Mouse (Mus musculus): ENCODE data around the gene Gm20458. TPM values are rescaled to one million over a fixed set of nuclear protein-coding genes. Genes with fewer than 3 reads are reported as not detected.
A peak's percentile ranks its signal among the peaks of the same experiment; 100 is the strongest.

Gene Gm20458
- polyA plus RNA-seq, 1 experiment from 2014 or later: 5.5 TPM

DNA sequence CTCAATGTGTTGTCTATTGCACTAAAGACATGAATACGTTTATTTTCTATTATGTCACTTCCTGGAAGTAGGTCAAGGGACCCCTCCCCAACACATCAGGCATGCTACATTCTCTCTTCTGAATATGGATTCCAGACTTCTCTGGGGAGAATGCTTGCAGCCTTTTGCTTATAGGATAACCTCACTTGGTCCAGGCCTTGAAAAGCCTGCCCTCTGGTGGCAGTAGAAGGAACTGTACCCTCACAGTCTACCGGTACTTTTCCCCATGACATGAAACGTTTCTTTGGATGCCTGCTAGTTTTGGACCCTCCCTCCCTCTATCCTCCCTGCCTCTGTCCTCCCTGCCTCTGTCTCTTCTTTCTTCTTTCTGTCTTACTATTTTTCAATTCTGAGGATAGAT, 70.4 kb downstream of the Gm20458 start:
- 4% methylated on average over 3 of the region's 3 CpGs for WGBS
- Histone ChIP-seq H3K4me1 (no peaks in the 10 kb centered on the region), H3K4me2 (replicated peaks) (no peak overlapping the region), H3K27ac (no peak overlapping the region), H3K36me3 (no peaks in the 10 kb centered on the region), H3K9me3 (peaks cover 11% of the 10 kb centered on the region; the same call in 1 of the 2 replicates), H3K9ac (no peak overlapping the region), H3K27me3 (no peaks in the 10 kb centered on the region), H3K4me3 (no peak overlapping the region)
- ATAC-seq (ENCODE audit: low FRiP score, low read depth): peak; percentile 70

DNA sequence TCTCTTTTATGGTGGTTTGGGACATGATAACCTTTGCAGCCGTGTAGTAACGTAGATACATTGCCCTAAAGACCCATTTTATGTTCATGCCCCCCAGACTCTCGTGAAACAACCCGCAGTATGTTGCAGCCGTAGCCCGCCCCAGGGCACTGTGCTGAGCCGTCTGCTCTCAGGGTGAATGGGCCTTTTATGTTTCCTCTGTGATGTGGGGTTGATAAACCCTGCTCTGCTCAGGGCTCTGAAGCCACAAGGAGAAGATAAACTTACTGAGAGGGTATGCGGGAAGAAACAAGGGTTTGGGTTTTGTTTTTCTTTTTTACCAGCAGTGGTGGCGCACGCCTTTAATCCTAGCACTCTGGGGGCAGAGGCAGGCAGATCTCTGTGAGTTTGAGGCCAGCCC, 73.5 kb downstream of the Gm20458 start:
- 58% methylated on average over 10 of the region's 10 CpGs for WGBS
- Histone ChIP-seq H3K27ac (no peak overlapping the region), H3K4me1 (no peaks in the 10 kb centered on the region), H3K9ac (no peak overlapping the region), H3K4me3 (no peak overlapping the region), H3K36me3 (no peaks in the 10 kb centered on the region), H3K4me2 (replicated peaks) (no peak overlapping the region), H3K27me3 (no peaks in the 10 kb centered on the region), H3K9me3 (no peaks in the 10 kb centered on the region)
- ATAC-seq (ENCODE audit: low FRiP score, low read depth): no peak

DNA sequence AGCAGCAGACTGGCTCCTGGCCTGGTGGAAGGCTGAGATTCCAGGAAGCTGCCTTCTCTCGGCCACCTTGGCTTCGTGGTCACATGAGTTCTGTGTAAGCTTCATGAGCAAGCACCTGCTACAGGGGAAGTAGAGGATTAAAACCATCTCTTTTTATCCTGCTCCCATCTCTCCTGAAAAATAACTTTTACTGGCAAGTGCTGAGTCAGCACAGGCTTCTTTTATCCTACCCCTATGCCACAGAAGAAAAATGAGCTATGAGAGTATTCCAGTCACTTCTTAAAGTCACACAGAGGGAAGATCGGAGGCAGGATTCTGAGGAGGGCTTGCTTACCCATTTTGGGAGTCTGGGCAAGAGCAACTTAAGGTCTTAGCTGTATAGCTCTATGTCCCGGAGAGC, 76.2 kb downstream of the Gm20458 start:
- Histone ChIP-seq H3K9ac (no peak overlapping the region), H3K36me3 (no peaks in the 10 kb centered on the region), H3K27ac (no peak overlapping the region), H3K4me1 (peaks cover 7% of the 10 kb centered on the region; the same call in 1 of the 2 replicates), H3K4me2 (replicated peaks) (no peak overlapping the region), H3K27me3 (no peaks in the 10 kb centered on the region), H3K9me3 (no peaks in the 10 kb centered on the region), H3K4me3 (no peak overlapping the region)
- no peak for ATAC-seq (ENCODE audit: low FRiP score, low read depth)
- 75% methylated on average over 4 of the region's 4 CpGs for WGBS

Other genes with a start within 250 kb of the Gm20458 start
- not detected in 2 replicates for gene Wfdc15b, start 239.3 kb upstream of the Gm20458 start, polyA plus RNA-seq (2015; fragmentation: Nextera tagmentation; extraction: Ambion mirVana)
- gene Svs2, start 222.5 kb upstream of the Gm20458 start, polyA plus RNA-seq (2015; fragmentation: Nextera tagmentation; extraction: Ambion mirVana): not detected in 2 replicates
- not detected in 2 replicates for gene Svs3b, start 204.3 kb upstream of the Gm20458 start, polyA plus RNA-seq (2015; fragmentation: Nextera tagmentation; extraction: Ambion mirVana)
- not detected in 2 replicates for gene Svs4, start 182.5 kb upstream of the Gm20458 start, polyA plus RNA-seq (2015; fragmentation: Nextera tagmentation; extraction: Ambion mirVana)
- not detected in 2 replicates for gene Svs3a, start 171.7 kb upstream of the Gm20458 start, polyA plus RNA-seq (2015; fragmentation: Nextera tagmentation; extraction: Ambion mirVana)
- gene Svs6, start 144.2 kb upstream of the Gm20458 start, polyA plus RNA-seq (2015; fragmentation: Nextera tagmentation; extraction: Ambion mirVana): not detected in 2 replicates
- not detected in 2 replicates for gene Svs5, start 128.2 kb upstream of the Gm20458 start, polyA plus RNA-seq (2015; fragmentation: Nextera tagmentation; extraction: Ambion mirVana)
- 3.2 and 3.8 TPM in 2 replicates for gene Slpi, start 71.9 kb upstream of the Gm20458 start, polyA plus RNA-seq (2015; fragmentation: Nextera tagmentation; extraction: Ambion mirVana)
- 1.5 and 1.6 TPM in 2 replicates for gene Rbpjl, start 57.8 kb upstream of the Gm20458 start, polyA plus RNA-seq (2015; fragmentation: Nextera tagmentation; extraction: Ambion mirVana)
- 192 and 200 TPM in 2 replicates for gene Matn4, start 55.8 kb upstream of the Gm20458 start, polyA plus RNA-seq (2015; fragmentation: Nextera tagmentation; extraction: Ambion mirVana)
- 61.0 and 63.6 TPM in 2 replicates for gene Sdc4, start 17.1 kb upstream of the Gm20458 start, polyA plus RNA-seq (2015; fragmentation: Nextera tagmentation; extraction: Ambion mirVana)
- 65.2 and 66.6 TPM in 2 replicates for gene Sys1, start 4.0 kb upstream of the Gm20458 start, polyA plus RNA-seq (2015; fragmentation: Nextera tagmentation; extraction: Ambion mirVana)
- not detected in 2 replicates for gene Trp53tg5, start 12.8 kb downstream of the Gm20458 start, polyA plus RNA-seq (2015; fragmentation: Nextera tagmentation; extraction: Ambion mirVana)
- gene Dbndd2, start 25.1 kb downstream of the Gm20458 start, polyA plus RNA-seq (2015; fragmentation: Nextera tagmentation; extraction: Ambion mirVana): 1.4 and 2.3 TPM in 2 replicates
- gene Pigt, start 36.6 kb downstream of the Gm20458 start, polyA plus RNA-seq (2015; fragmentation: Nextera tagmentation; extraction: Ambion mirVana): 45.9 and 46.8 TPM in 2 replicates
- gene Wfdc2, start 101.4 kb downstream of the Gm20458 start, polyA plus RNA-seq (2015; fragmentation: Nextera tagmentation; extraction: Ambion mirVana): 30.4 and 36.0 TPM in 2 replicates
- gene Spint3, start 112.5 kb downstream of the Gm20458 start, polyA plus RNA-seq (2015; fragmentation: Nextera tagmentation; extraction: Ambion mirVana): not detected in 2 replicates
- gene Wfdc6a, start 124.5 kb downstream of the Gm20458 start, polyA plus RNA-seq (2015; fragmentation: Nextera tagmentation; extraction: Ambion mirVana): not detected in 2 replicates
- gene Eppin, start 132.6 kb downstream of the Gm20458 start, polyA plus RNA-seq (2015; fragmentation: Nextera tagmentation; extraction: Ambion mirVana): not detected in 2 replicates
- not detected in 2 replicates for gene Wfdc6b, start 152.6 kb downstream of the Gm20458 start, polyA plus RNA-seq (2015; fragmentation: Nextera tagmentation; extraction: Ambion mirVana)
- gene Wfdc8, start 152.7 kb downstream of the Gm20458 start, polyA plus RNA-seq (2015; fragmentation: Nextera tagmentation; extraction: Ambion mirVana): not detected in 2 replicates
- gene Wfdc16, start 177.8 kb downstream of the Gm20458 start, polyA plus RNA-seq (2015; fragmentation: Nextera tagmentation; extraction: Ambion mirVana): not detected in 2 replicates
- gene Wfdc10, start 195.1 kb downstream of the Gm20458 start, polyA plus RNA-seq (2015; fragmentation: Nextera tagmentation; extraction: Ambion mirVana): not detected in 2 replicates
- not detected in 2 replicates for gene Wfdc9, start 195.6 kb downstream of the Gm20458 start, polyA plus RNA-seq (2015; fragmentation: Nextera tagmentation; extraction: Ambion mirVana)
- not detected in 2 replicates for gene Wfdc11, start 213.1 kb downstream of the Gm20458 start, polyA plus RNA-seq (2015; fragmentation: Nextera tagmentation; extraction: Ambion mirVana)
- 0.18 and 0.36 TPM in 2 replicates for gene Wfdc13, start 224.1 kb downstream of the Gm20458 start, polyA plus RNA-seq (2015; fragmentation: Nextera tagmentation; extraction: Ambion mirVana)
- not detected in 2 replicates for gene Spint4, start 237.5 kb downstream of the Gm20458 start, polyA plus RNA-seq (2015; fragmentation: Nextera tagmentation; extraction: Ambion mirVana)

Data from limb, embryonic 13.5 days (tissue).